Mouse (Mus musculus) cortical plate, adult 2 months (tissue): Measurements from ENCODE around the gene Rab25.

Source experiments
- CTCF ChIP-seq: fragments of 200-500 bp; IDR thresholded peaks from 2 replicates; pipeline ENCODE4 v1.5.1; 2011; ENCODE audit warnings: mild to moderate bottlenecking, control low read depth, low read length; ENCODE audit not compliant: insufficient read depth; ENCODE audit errors: extremely low read depth
- POLR2A ChIP-seq: fragments of 200-500 bp; IDR thresholded peaks from 2 replicates; pipeline ENCODE4 v1.6.1; 2011; ENCODE audit warnings: mild to moderate bottlenecking, low read length, control low read depth; ENCODE audit not compliant: insufficient read depth; ENCODE audit errors: extremely low read depth

DNA sequence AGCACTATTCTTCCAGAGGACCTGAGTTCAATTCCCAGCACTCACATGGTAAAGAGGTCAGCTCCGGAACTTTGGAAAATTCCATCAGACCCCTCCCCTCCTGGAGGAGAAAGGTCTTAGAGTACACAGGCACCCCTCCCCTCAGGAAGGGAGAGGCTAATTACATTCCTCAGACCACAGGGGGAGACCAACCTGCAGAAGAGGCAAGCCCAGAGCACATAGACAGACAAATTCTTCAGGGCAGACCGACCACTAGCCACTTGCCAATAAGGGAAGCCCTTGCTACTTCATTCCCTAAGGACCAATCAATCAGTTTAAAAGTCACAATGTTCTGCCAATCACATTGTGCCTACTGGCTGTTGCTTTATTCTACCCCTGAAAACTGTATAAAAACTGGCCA, 24.7 kb upstream of the Rab25 start:
- TF ChIP-seq CTCF, result no peak
- TF ChIP-seq POLR2A, result no peak
